Mouse (Mus musculus) embryonic fibroblast, embryonic 13.5 days (primary cell): ENCODE measurements around the gene Ttf1.

Source experiments
- CTCF ChIP-seq: IDR thresholded peaks from 2 replicates; pipeline ENCODE4 v1.5.1; 2011; ENCODE audit warnings: mild to moderate bottlenecking, control low read depth, low read length, moderate library complexity, borderline replicate concordance; ENCODE audit not compliant: insufficient read depth
- POLR2A ChIP-seq: IDR thresholded peaks from 2 replicates; pipeline ENCODE4 v1.6.1; 2011; ENCODE audit warnings: low read depth, mild to moderate bottlenecking, control low read depth, low read length, moderate library complexity

GRCm38 (mm10) chr2:29039741-29040140 is 20.3 kb upstream of the Ttf1 start:
- TF ChIP-seq POLR2A (no peak), CTCF (no peak)
